Mouse (Mus musculus): ENCODE measurements around the gene Myh14. TPM values are rescaled to one million over a fixed set of nuclear protein-coding genes. Genes with fewer than 3 reads are reported as not detected.

Myh14 gene
- total and polyA plus RNA-seq, 3 experiments = 0.09 to 1.5 (median 0.60) TPM

GRCm38 (mm10) chr7:44615309-44615708, 55.3 kb downstream of the Myh14 start:
- Histone ChIP-seq H3K9ac (ENCODE audit: insufficient read depth, low read depth) (no peak overlapping the region), H3K27me3 (replicated peaks) (no peaks in the 10 kb centered on the region)

GRCm38 (mm10) chr7:44614041-44614688, 56.5 kb downstream of the Myh14 start:
- Histone ChIP-seq H3K4me1 (ENCODE audit: control insufficient read depth in 1 of 2, insufficient read depth in 2 of 2) (peaks cover 12 to 37% of the 10 kb centered on the region in 2 experiments), H3K9me3 (replicated peaks; ENCODE audit: low read length) (peaks cover 8% of the 10 kb centered on the region), H3K9ac (ENCODE audit: insufficient read depth, low read depth) (no peak overlapping the region), H3K36me3 (replicated peaks in 1 of 2; ENCODE audit: control insufficient read depth in 1 of 2, insufficient read depth in 1 of 2, low read length in 1 of 2) (no peaks in the 10 kb centered on the region), H3K27ac (ENCODE audit: insufficient read depth, low read depth) (no peak overlapping the region), H3K27me3 (replicated peaks) (no peaks in the 10 kb centered on the region), H3K79me2 (replicated peaks; ENCODE audit: control insufficient read depth, extremely low read depth, insufficient read depth, poor library complexity, severe bottlenecking) (no peaks in the 10 kb centered on the region), H3K4me2 (ENCODE audit: insufficient read depth, low read depth, poor library complexity, severe bottlenecking) (no peak overlapping the region), H3K4me3 (replicated peaks in 1 of 3; ENCODE audit: low read depth in 2 of 3, low read length in 2 of 3, poor library complexity in 1 of 3) (no peak overlapping the region)
- TF ChIP-seq ZMIZ1 (IDR thresholded peaks at IDR 0.05; ENCODE audit: low read depth, low read length) (no peak), ZKSCAN1 (IDR thresholded peaks at IDR 0.05; ENCODE audit: borderline replicate concordance, low read depth, low read length) (no peak), CHD2 (IDR thresholded peaks at IDR 0.05; ENCODE audit: low read length) (no peak), ZC3H11A (IDR thresholded peaks at IDR 0.05; ENCODE audit: low read depth, low read length) (no peak), TCF12 (IDR thresholded peaks at IDR 0.05; ENCODE audit: low read depth, low read length) (no peak), UBTF (IDR thresholded peaks at IDR 0.05; ENCODE audit: low read depth, low read length) (no peak), RCOR1 (conservative IDR thresholded peaks at IDR 0.05; ENCODE audit: low read depth, low read length) (no peak), HCFC1 (IDR thresholded peaks at IDR 0.05; ENCODE audit: low read depth, low read length) (no peak), SMC3 (IDR thresholded peaks at IDR 0.05; ENCODE audit: low read depth, low read length) (no peak)
- no peak for DNase-seq (ENCODE audit: extremely low read depth)
- dilution Hi-C loops (cut with MboI; ENCODE audit: extremely low pct_ligation_motif_present, extremely low pct_unique_long_range_greater_than_20kb, low sequenced_read_pairs) (no loop called here), in situ Hi-C loops (cut with MboI; ENCODE audit: low pct_ligation_motif_present, low pct_unique_long_range_greater_than_20kb, low sequenced_read_pairs) (no loop called here)

More at GRCm38 (mm10) chr7:44615309-44615708, 55.3 kb downstream of the Myh14 start:
- TF ChIP-seq MAFK (IDR thresholded peaks at IDR 0.05; ENCODE audit: insufficient replicate concordance, low read length) (no peak), MYC (IDR thresholded peaks at IDR 0.05; ENCODE audit: low read depth, low read length) (no peak), KAT2A (IDR thresholded peaks at IDR 0.05; ENCODE audit: insufficient replicate concordance, low read length) (no peak), POLR2AphosphoS2 (IDR thresholded peaks at IDR 0.05; ENCODE audit: low read depth, low read length) (no peak), ZNF384 (IDR thresholded peaks at IDR 0.05; ENCODE audit: low read depth, low read length) (no peak), MEF2A (IDR thresholded peaks at IDR 0.05; ENCODE audit: borderline replicate concordance, low read depth, low read length) (no peak), GABPA (IDR thresholded peaks at IDR 0.05; ENCODE audit: insufficient replicate concordance, low read depth, low read length) (no peak), HCFC1 (IDR thresholded peaks at IDR 0.05; ENCODE audit: low read depth, low read length) (no peak), POLR2A (IDR thresholded peaks at IDR 0.05; ENCODE audit: low read depth, low read length) (no peak), SMC3 (IDR thresholded peaks at IDR 0.05; ENCODE audit: low read depth, low read length) (no peak), CHD1 (IDR thresholded peaks at IDR 0.05; ENCODE audit: low read depth, low read length) (no peak), ZKSCAN1 (IDR thresholded peaks at IDR 0.05; ENCODE audit: borderline replicate concordance, low read depth, low read length) (no peak), MAZ (IDR thresholded peaks at IDR 0.05; ENCODE audit: low read depth, low read length) (no peak)
- no peak overlapping the region for H3K27ac ChIP-seq (ENCODE audit: insufficient read depth, low read depth)
- H3K4me1 ChIP-seq (ENCODE audit: control insufficient read depth in 1 of 2, insufficient read depth in 2 of 2) = peaks cover 11 to 32% of the 10 kb centered on the region in 2 experiments; a peak in 3 of 4 replicates
- DNase-seq (ENCODE audit: extremely low read depth) = no peak
- H3K36me3 ChIP-seq (replicated peaks in 1 of 2; ENCODE audit: control insufficient read depth in 1 of 2, insufficient read depth in 1 of 2, low read length in 1 of 2) = no peaks in the 10 kb centered on the region
- in situ Hi-C loops (cut with MboI; ENCODE audit: low pct_ligation_motif_present, low pct_unique_long_range_greater_than_20kb, low sequenced_read_pairs) (no loop called here), dilution Hi-C loops (cut with MboI; ENCODE audit: extremely low pct_ligation_motif_present, extremely low pct_unique_long_range_greater_than_20kb, low sequenced_read_pairs) (no loop called here)
- H3K9me3 ChIP-seq (replicated peaks; ENCODE audit: low read length) = peaks cover 14% of the 10 kb centered on the region
- H3K4me2 ChIP-seq (ENCODE audit: insufficient read depth, low read depth, poor library complexity, severe bottlenecking) = no peak overlapping the region
- no peaks in the 10 kb centered on the region for H3K79me2 ChIP-seq (replicated peaks; ENCODE audit: control insufficient read depth, extremely low read depth, insufficient read depth, poor library complexity, severe bottlenecking)
- H3K4me3 ChIP-seq (replicated peaks in 1 of 3; ENCODE audit: low read depth in 2 of 3, low read length in 2 of 3, poor library complexity in 1 of 3) = no peak overlapping the region

All from CH12.LX (cell line).